Mouse (Mus musculus): ENCODE results near the gene Atp2a2. TPM values are rescaled to one million over a fixed set of nuclear protein-coding genes. Genes with fewer than 3 reads are reported as not detected.
"Not testable (repeated sequence)": the region's sequence is repeated elsewhere in the genome, so short reads cannot be mapped to it uniquely, and the experiment has no call there.

The Atp2a2 gene
- total RNA-seq, 2 experiments from 2014 or later = 7,820 to 7,948 TPM

- DNase-seq = peak; percentile 40 to 76
- intact Hi-C loops (cut with DNase I) = loop anchor here (1.0 kb wide), 1 partner anchor 120 kb away; no protein-coding TSS in a partner anchor
Measured at GRCm38 (mm10) chr5:122501101-122502076, 636 bp downstream of the Atp2a2 start.

GRCm38 (mm10) chr5:122500563-122500962, 1.5 kb downstream of the Atp2a2 start:
- intact Hi-C loops (cut with DNase I) = no loop called here
- no peak for DNase-seq

GRCm38 (mm10) chr5:122500141-122500540, 1.9 kb downstream of the Atp2a2 start:
- intact Hi-C loops (cut with DNase I) = no loop called here
- DNase-seq = peak; percentile 47 to 60

- peak in 1 of 2 experiments; percentile 32 for DNase-seq
- intact Hi-C loops (cut with DNase I) = no loop called here
Measured at GRCm38 (mm10) chr5:122498046-122498445, 4.0 kb downstream of the Atp2a2 start.

- DNase-seq = peak in 1 of 2 experiments; percentile 30
- intact Hi-C loops (cut with DNase I) = no loop called here
Measured at GRCm38 (mm10) chr5:122496990-122497389, 5.0 kb downstream of the Atp2a2 start.

GRCm38 (mm10) chr5:122494449-122494848, 7.6 kb downstream of the Atp2a2 start:
- intact Hi-C loops (cut with DNase I) = no loop called here
- no peak for DNase-seq

- intact Hi-C loops (cut with DNase I) = no loop called here
- DNase-seq = peak in 1 of 2 experiments; percentile 19
Measured at GRCm38 (mm10) chr5:122493035-122493434, 9.0 kb downstream of the Atp2a2 start.

GRCm38 (mm10) chr5:122491385-122491784, 10.6 kb downstream of the Atp2a2 start:
- intact Hi-C loops (cut with DNase I) = no loop called here
- DNase-seq = peak in 1 of 2 experiments; percentile 26

- DNase-seq = no peak
- intact Hi-C loops (cut with DNase I) = no loop called here
Measured at GRCm38 (mm10) chr5:122490148-122490547, 11.9 kb downstream of the Atp2a2 start.

- no peak for DNase-seq
- intact Hi-C loops (cut with DNase I) = no loop called here
Measured at GRCm38 (mm10) chr5:122487825-122488224, 14.2 kb downstream of the Atp2a2 start.

- intact Hi-C loops (cut with DNase I); DNase-seq: not testable (repeated sequence)
Measured at GRCm38 (mm10) chr5:122486243-122486642, 15.8 kb downstream of the Atp2a2 start.

GRCm38 (mm10) chr5:122482733-122483391, 19.2 kb downstream of the Atp2a2 start:
- no peak for DNase-seq
- intact Hi-C loops (cut with DNase I) = no loop called here

- peak in 1 of 2 experiments; percentile 50 for DNase-seq
- intact Hi-C loops (cut with DNase I) = no loop called here
Measured at GRCm38 (mm10) chr5:122481844-122482243, 20.2 kb downstream of the Atp2a2 start.

GRCm38 (mm10) chr5:122479131-122479530, 22.9 kb downstream of the Atp2a2 start:
- DNase-seq = no peak
- intact Hi-C loops (cut with DNase I) = no loop called here

- intact Hi-C loops (cut with DNase I) = no loop called here
- DNase-seq = no peak
Measured at GRCm38 (mm10) chr5:122477492-122477891, 24.5 kb downstream of the Atp2a2 start.

- DNase-seq = no peak
- intact Hi-C loops (cut with DNase I) = no loop called here
Measured at GRCm38 (mm10) chr5:122476078-122476477, 25.9 kb downstream of the Atp2a2 start.

- no peak for DNase-seq
- intact Hi-C loops (cut with DNase I) = no loop called here
Measured at GRCm38 (mm10) chr5:122474643-122475363, 27.2 kb downstream of the Atp2a2 start.

GRCm38 (mm10) chr5:122471658-122472057, 30.4 kb downstream of the Atp2a2 start:
- intact Hi-C loops (cut with DNase I) = no loop called here
- DNase-seq = no peak

- intact Hi-C loops (cut with DNase I) = no loop called here
- no peak for DNase-seq
Measured at GRCm38 (mm10) chr5:122461431-122461830, 40.6 kb downstream of the Atp2a2 start.

GRCm38 (mm10) chr5:122460656-122461055, 41.4 kb downstream of the Atp2a2 start:
- DNase-seq = no peak
- intact Hi-C loops (cut with DNase I) = no loop called here

- no peak for DNase-seq
- intact Hi-C loops (cut with DNase I) = no loop called here
Measured at GRCm38 (mm10) chr5:122459335-122459734, 42.7 kb downstream of the Atp2a2 start.
